Mouse (Mus musculus) MEL-GATA-1-ER (cell line): ENCODE measurements around the gene Cebpz.

ENCODE experiments used
- DNase-seq: peaks from one replicate; pipeline ENCODE4 v3.0.0-alpha.2; 2012; ENCODE audit warnings: low read depth; ENCODE audit errors: extremely low read depth

Gene Cebpz

DNA sequence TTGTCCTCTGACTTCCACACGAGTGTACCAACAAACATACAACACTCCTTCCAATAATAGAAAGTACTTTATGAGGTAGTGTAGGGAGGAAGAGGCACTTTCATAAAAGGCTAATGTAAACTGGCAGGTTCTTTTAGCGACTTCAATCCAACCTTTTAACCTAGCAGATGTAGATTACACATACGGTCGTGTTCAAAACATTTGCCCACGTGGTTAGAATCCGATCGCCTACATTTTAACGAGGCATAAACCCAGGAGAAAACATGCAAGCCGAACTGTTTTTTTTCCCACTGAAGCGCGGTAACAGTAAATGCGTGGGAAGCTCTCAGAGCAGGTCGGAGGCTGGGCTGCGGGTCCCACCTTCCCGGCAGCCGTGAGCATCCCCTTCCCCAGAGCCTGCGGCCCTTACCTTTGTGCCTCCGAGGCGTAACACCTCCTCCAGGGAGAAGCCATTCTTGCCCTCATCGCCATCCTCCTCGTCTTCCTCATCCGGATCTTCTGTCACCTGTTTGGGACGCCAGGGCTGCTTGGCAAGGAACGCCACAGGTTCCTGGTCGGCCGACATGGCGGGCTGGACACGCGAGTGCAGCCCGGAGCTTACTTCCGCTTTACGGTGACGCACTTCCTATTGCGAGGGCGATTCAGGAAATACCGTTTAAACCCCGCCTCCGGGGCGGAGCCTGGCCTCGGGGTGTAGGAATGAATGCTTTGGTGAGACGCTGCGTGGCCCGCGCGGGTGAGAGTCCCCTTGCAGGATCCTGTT lies at the start of gene Cebpz, which contains the start of gene Ndufaf7:
TSS of gene Cebpz (minus strand) at position 601 of the 763 bp plus-strand sequence.
TSS of gene Ndufaf7 (plus strand) at position 671 of the 763 bp plus-strand sequence.
- peak; percentile 94 for DNase-seq

GRCm38 (mm10) chr17:78983736-78984135 lies 46.9 kb upstream of the Cebpz start:
- DNase-seq = no peak

- no peak for DNase-seq
Observed at GRCm38 (mm10) chr17:78983166-78983565, 46.3 kb upstream of the Cebpz start.

- DNase-seq = no peak
Observed at GRCm38 (mm10) chr17:78968500-78968899, 31.6 kb upstream of the Cebpz start.

- DNase-seq = no peak
Observed at GRCm38 (mm10) chr17:78966092-78966883, 29.4 kb upstream of the Cebpz start.

GRCm38 (mm10) chr17:78964387-78964786 lies 27.5 kb upstream of the Cebpz start:
- DNase-seq = no peak

DNA sequence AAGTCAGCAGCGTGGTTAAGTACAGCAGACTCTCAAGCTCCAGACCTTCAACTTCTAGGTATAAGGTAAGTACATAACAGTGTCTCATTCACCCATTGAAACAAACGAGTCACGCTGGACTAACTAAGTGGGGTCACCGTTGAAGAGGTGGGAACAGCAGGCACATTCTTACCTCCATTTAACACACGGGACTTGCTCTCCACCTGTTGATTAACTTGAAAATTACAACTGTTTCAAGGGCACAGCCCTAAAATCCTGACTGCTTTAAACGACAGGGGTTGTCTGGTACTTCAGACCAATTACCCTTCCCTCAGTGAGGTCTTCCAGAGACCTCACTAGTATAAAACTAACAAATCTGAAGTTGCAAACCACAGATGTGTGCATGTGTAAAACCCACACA lies 22.6 kb upstream of the Cebpz start:
- DNase-seq = no peak

GRCm38 (mm10) chr17:78953240-78953639 lies 16.4 kb upstream of the Cebpz start:
- no peak for DNase-seq

DNA sequence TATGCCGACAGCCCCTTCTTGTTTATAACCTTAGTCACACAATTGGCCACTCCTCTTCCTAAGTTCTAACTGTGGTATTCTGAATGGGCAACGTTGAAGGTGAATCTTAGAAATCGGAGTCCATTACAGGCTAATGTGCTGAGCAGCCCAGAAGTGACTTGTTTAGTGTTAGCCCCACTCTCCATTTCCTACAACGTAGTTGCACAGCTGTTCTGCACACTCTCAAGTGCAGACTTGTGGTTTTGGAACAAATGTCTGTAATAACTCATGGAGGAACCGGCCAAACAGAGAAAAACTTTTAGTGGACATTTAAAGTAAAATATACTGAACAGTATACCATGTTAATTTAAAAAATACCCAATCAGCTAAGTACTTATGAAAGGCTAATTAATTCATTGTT lies 15.2 kb upstream of the Cebpz start:
- DNase-seq = no peak

GRCm38 (mm10) chr17:78951225-78951624 lies 14.4 kb upstream of the Cebpz start:
- no peak for DNase-seq

- no peak for DNase-seq
Observed at GRCm38 (mm10) chr17:78942579-78942978, 5.7 kb upstream of the Cebpz start.

DNA sequence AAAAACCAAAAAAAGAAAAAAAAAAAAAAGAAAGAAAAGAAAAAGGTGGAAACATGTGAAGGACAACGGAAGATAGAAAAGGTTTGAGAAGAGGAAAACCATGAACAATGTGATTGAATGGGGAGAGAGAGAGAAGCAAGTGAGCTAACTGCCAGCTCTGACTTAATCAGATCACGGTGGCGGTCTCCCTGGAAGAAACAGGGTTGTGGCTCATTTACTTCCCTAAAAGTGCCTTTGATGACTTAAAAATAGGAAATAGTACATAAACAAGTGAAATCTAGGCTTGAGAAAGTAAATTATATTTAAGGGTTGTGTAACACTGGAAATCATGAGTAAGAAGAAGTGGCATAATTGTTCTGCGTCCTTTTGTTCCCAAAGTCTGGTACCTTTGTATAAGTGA lies 2.1 kb upstream of the Cebpz start:
- peak; percentile 62 for DNase-seq

GRCm38 (mm10) chr17:78937229-78937853 lies 475 bp upstream of the Cebpz start:
- DNase-seq = no peak

DNA sequence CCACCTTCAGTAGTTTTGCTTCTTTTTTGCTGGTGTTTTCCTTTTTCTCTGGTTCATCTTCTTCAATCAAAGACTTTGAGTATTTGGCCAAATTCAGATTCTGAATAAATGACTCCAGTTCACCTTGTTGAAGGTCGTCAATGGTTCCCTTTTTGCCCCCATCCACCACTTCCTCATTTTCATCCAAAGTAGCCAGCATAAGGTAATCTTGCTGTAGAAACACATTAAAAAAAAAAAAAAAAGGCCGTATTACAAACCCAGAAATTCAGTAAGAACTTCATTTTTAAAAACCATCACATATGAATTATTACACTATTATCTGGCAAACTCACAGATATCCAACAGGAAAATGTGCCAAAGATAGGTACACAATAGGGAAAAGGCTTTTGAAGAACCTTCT lies 1.0 kb downstream of the Cebpz start:
- peak; percentile 70 for DNase-seq

GRCm38 (mm10) chr17:78917696-78918095 lies 19.2 kb downstream of the Cebpz start:
- no peak for DNase-seq

DNA sequence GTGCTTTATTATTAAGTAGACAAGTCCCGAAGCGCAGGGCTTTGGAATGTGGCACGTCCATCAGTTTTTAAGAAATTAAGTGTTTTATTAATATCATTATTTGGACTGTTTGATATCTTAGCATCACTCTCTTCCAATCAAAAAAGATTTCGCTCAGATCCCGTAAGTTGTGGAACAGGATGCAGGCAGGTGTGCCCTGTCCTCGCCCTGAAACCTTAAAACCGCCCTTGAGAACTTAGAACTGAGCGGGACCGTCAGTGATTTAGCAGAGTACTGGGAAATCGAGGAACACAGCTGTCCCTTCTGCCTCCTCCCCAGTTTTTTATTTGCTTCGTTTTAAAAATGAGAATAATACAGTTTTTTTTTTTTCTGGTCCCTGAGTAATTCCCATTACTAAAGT lies 20.0 kb downstream of the Cebpz start:
- DNase-seq = no peak

- DNase-seq = peak; percentile 80
Observed at GRCm38 (mm10) chr17:78916369-78916813, 20.5 kb downstream of the Cebpz start, which contains the start of gene Cebpzos. Gene Cebpzos (plus strand): TSS chr17:78916500.

DNA sequence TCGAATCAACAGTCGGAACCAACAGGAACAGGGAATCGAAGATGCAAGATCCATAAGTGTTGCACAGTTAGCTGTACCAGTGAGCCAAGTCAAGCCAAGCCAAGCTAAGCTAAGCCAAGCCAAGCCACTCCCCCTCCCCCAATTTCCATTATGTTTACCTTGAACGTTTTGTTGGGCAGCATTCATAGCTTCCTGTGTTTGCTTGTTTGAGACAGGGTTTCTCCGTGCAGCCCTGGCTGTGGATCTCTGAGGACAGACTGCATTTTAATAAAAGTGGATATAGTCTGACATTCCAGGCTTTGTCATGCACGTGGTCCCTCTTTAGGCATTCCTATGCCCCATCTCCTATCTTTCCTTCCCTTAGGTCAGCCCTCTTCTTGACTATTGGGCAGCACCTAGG lies 21.1 kb downstream of the Cebpz start:
- no peak for DNase-seq

- no peak for DNase-seq
Observed at GRCm38 (mm10) chr17:78913921-78914320, 22.9 kb downstream of the Cebpz start.

- peak; percentile 73 for DNase-seq
Observed at GRCm38 (mm10) chr17:78912861-78913281, 24.0 kb downstream of the Cebpz start.

GRCm38 (mm10) chr17:78909374-78909773 lies 27.5 kb downstream of the Cebpz start:
- no peak for DNase-seq

- DNase-seq = no peak
Observed at GRCm38 (mm10) chr17:78906892-78907291, 30.0 kb downstream of the Cebpz start, which contains the start of gene Sult6b1. Gene Sult6b1 (minus strand): TSS chr17:78906992.
